Mouse (Mus musculus) cortical plate, adult 2 months (tissue): Measurements from ENCODE around the gene Tmem69. TPM values are rescaled to one million over a fixed set of nuclear protein-coding genes. Genes with fewer than 3 reads are reported as not detected.

Source experiments
- H3K27ac ChIP-seq: fragments of 200-500 bp; 2 replicates; pipeline ENCODE4 v1.5.1; 2012; ENCODE audit warnings: low read length, control low read depth, inconsistent platforms; ENCODE audit not compliant: insufficient read depth
- H3K4me1 ChIP-seq: fragments of 200-500 bp; 2 replicates; pipeline ENCODE4 v1.6.1; 2011; ENCODE audit warnings: low read length; ENCODE audit not compliant: control insufficient read depth, insufficient read depth
- H3K4me3 ChIP-seq: fragments of 200-500 bp; 2 replicates; pipeline ENCODE4 v1.5.1; 2011; ENCODE audit warnings: mild to moderate bottlenecking, low read length, control low read depth; ENCODE audit not compliant: insufficient read depth
- CTCF ChIP-seq: fragments of 200-500 bp; IDR thresholded peaks from 2 replicates; pipeline ENCODE4 v1.5.1; 2011; ENCODE audit warnings: mild to moderate bottlenecking, control low read depth, low read length; ENCODE audit not compliant: insufficient read depth; ENCODE audit errors: extremely low read depth
- POLR2A ChIP-seq: fragments of 200-500 bp; IDR thresholded peaks from 2 replicates; pipeline ENCODE4 v1.6.1; 2011; ENCODE audit warnings: mild to moderate bottlenecking, low read length, control low read depth; ENCODE audit not compliant: insufficient read depth; ENCODE audit errors: extremely low read depth
- polyA plus RNA-seq: library from polyadenylated mRNA; depleted of rRNA; stranded (reverse); fragments of >200 nt; gene quantifications from 2 replicates; pipeline ENCODE4 v1.2.3, GENCODE M21; 2012; rRNA removed

The Tmem69 gene
- polyA plus RNA-seq, 1 experiment = 8.4 TPM

DNA sequence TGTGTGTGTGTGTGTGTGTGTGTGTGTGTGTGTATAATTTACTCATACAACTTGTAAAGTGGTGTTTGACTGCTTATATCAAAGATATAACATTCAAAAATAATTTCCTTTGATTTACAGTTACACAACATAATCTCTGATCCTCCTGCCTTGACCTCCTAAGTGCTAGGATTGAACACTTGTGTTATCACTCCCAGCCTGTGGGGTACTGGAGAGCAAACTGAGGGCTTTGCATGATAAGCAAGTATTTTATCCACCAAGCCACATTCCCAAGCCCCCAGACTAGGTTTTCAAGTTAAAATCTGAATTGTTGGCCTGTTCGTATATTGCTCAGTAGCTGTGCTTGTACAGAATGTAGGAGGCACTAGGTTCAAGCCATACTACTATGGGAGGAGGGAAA, 5.3 kb downstream of the Tmem69 start:
- H3K4me3 ChIP-seq = no peak overlapping the region
- TF ChIP-seq POLR2A (no peak), CTCF (no peak)
- H3K4me1 ChIP-seq = no peaks in the 10 kb centered on the region
- H3K27ac ChIP-seq = no peak overlapping the region

DNA sequence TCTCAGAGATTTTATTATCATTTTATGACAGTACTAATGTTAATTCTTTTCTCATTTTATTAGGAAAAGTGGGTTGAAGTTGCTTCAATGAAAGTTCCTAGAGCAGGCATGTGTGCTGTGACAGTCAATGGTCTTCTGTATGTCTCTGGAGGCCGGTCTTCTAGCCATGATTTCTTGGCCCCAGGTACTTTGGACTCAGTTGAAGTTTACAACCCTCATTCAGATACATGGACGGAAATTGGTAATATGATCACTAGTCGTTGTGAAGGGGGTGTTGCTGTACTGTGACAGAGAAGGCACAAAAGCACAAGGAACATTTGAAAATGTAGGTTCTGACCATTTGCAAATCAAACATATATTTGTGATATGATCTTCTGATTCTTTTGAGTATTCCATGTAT, 18.0 kb downstream of the Tmem69 start:
- no peak overlapping the region for H3K27ac ChIP-seq
- TF ChIP-seq POLR2A (no peak), CTCF (no peak)
- no peaks in the 10 kb centered on the region for H3K4me1 ChIP-seq
- H3K4me3 ChIP-seq = no peak overlapping the region

DNA sequence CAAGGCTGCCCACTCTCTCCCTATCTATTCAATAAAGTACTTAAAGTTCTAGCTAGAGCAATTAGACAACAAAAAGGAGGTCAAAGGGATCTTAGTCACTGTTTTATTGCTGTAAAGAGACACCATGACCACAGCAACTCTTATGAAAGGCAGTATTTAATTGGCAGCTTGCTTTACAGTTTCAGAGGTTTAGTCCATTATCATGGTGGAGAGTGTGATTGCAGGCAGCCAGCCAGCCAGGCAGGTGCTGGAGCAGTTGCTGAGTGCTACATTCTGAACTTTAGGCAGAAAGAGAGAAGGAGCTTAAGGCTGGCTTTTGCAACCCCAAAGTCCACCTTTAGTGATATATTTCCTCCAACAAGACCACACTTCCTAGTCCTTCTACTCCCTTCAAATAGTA, 19.4 kb downstream of the Tmem69 start:
- H3K4me1 ChIP-seq = no peaks in the 10 kb centered on the region
- no peak overlapping the region for H3K27ac ChIP-seq
- no peak overlapping the region for H3K4me3 ChIP-seq
- TF ChIP-seq POLR2A (no peak), CTCF (no peak)

DNA sequence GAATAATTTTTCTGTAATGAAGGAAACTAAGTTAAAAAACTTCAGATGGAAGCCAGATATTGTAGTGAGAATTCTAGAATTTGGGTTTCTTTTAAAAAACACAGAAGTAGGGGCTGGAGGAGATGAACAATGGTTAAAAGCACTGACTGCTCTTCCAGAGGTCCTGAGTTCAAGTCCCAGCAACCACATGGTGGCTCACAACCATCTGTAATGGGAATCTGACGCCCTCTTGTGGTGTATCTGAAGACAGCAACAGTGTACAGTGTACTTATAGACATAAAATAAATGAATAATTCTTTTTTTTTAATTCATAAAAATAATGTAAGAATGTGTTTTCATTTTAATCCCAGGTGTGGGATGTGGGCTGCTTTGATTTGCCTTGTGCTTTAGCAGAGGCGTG, 24.6 kb downstream of the Tmem69 start:
- H3K4me1 ChIP-seq = no peaks in the 10 kb centered on the region
- TF ChIP-seq CTCF (no peak), POLR2A (no peak)
- no peak overlapping the region for H3K4me3 ChIP-seq
- no peak overlapping the region for H3K27ac ChIP-seq

DNA sequence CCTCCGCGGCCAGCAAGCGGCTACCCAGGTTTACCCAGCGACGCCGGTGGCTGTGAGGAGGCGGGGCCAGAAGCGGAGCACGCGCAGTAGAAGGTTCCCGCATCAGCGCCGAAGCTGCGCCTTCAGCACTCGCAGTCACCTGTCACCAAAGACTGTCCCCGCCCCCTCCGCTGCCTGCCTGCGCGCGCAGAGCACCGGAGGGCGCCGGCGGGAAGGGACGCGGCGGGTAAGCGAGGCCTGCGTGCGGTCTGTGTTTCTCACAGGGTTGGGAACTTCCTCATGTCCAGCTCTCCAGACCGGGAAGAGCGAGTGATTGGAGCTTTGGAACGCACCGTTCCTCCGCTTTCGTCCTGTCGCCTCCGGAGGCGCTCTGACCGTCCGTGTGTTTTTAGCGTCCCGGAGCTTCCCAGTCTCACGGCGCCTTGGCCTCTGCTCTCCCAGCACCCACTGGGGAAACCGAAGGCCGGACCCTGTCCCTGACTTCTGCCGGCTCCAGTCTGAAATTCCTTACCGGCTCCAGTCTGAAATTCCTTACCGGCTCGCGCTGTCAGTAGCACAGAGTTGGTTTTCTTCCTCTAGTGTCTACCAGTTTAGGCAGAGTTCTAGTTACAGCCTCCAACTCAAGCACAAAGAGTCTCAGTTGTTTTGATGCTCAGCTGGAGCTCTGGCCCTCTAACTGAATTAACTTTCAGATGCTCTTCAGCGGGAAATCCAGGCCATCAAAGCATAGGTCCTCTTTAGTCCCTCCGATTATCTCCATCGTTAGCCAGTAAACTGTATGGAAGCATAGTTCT, 48.1 kb downstream of the Tmem69 start, which contains the start of gene Ipp:
Gene Ipp, plus strand, starts transcription at position 125 of the 794 bp plus-strand sequence.
- TF ChIP-seq CTCF (no peak), POLR2A (peak; percentile 90)
- Histone ChIP-seq H3K4me1 (peaks cover 2% of the 10 kb centered on the region; the same call in 1 of the 2 replicates), H3K27ac (peak within 1 kb of the TSS; percentile 40; the same call in 1 of the 2 replicates), H3K4me3 (peak within 1 kb of the TSS; percentile 62)

DNA sequence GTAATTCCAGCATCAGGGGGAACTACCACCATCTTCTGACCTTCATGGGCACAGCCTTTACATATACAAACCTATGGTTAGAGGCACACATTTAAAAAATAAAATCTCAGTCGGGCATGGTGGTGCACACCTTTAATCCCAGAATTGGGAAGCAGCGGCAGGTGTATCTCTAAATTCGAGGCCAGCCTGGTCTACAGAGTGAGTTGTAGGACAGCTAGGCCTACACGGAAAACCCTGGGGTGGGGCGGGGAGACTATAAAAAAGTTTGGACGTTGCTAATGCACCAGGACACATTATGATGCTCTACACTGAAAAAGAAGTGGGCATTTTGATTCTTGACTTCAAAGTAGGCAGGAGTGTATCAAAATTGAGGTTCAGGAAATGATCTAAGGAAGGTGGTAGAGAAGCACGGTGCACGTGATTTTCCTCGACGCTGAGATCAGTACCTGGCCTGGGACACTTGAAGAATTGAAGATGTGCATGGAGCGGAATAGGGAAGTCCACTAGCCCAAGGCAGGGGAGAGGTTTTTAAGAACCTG, 48.8 kb downstream of the Tmem69 start:
- peaks cover 2% of the 10 kb centered on the region; the same call in 1 of the 2 replicates for H3K4me1 ChIP-seq
- H3K4me3 ChIP-seq = peak overlapping the region; percentile 62
- H3K27ac ChIP-seq = peak overlapping the region; percentile 40; the same call in 1 of the 2 replicates
- TF ChIP-seq POLR2A (no peak), CTCF (no peak)

Other genes with a start within 250 kb of the Tmem69 start
- gene Mast2, start 91.8 kb downstream of the Tmem69 start, polyA plus RNA-seq = 87.3 and 98.0 TPM in 2 replicates
- gene Ipp, start 48.4 kb downstream of the Tmem69 start, polyA plus RNA-seq = 7.0 and 7.9 TPM in 2 replicates
- 33.8 and 40.6 TPM in 2 replicates for gene Gpbp1l1, start 1.7 kb upstream of the Tmem69 start, polyA plus RNA-seq
- gene Ccdc17, start 40.7 kb upstream of the Tmem69 start, polyA plus RNA-seq = 5.0 and 8.3 TPM in 2 replicates
- 23.5 and 25.1 TPM in 2 replicates for gene Nasp, start 72.0 kb upstream of the Tmem69 start, polyA plus RNA-seq
- gene Akr1a1, start 95.7 kb upstream of the Tmem69 start, polyA plus RNA-seq = 519 and 547 TPM in 2 replicates
- 222 and 249 TPM in 2 replicates for gene Prdx1, start 129.6 kb upstream of the Tmem69 start, polyA plus RNA-seq
- 15.6 and 18.7 TPM in 2 replicates for gene Mmachc, start 152.5 kb upstream of the Tmem69 start, polyA plus RNA-seq
- 19.3 and 19.8 TPM in 2 replicates for gene Ccdc163, start 152.6 kb upstream of the Tmem69 start, polyA plus RNA-seq
- 6.8 and 7.5 TPM in 2 replicates for gene Tesk2, start 165.0 kb upstream of the Tmem69 start, polyA plus RNA-seq